Mouse (Mus musculus): ENCODE measurements at regions not wholly inside any gene's neighbourhood (a gene's known extent, or its start where the extent isn't known, plus 50 kb on each side); places are given as distances from the start of the nearest gene placed in this dataset.
A peak's percentile ranks its signal among the peaks of the same experiment; 100 is the strongest.

GRCm38 (mm10) chr13:44020851-44021250 lies 236.3 kb downstream of the Cd83 start:
- 10% methylated on average over 7 of the region's 7 CpGs for WGBS
- peaks cover 82% of the 10 kb centered on the region for H3K27me3 ChIP-seq
- no peak overlapping the region for H3K4me2 ChIP-seq (replicated peaks)
- H3K4me1 ChIP-seq, result peaks cover 38% of the 10 kb centered on the region
- ATAC-seq (ENCODE audit: low FRiP score, low read depth), result no peak
- no peaks in the 10 kb centered on the region for H3K9me3 ChIP-seq
- no peak overlapping the region for H3K4me3 ChIP-seq
- H3K36me3 ChIP-seq, result no peaks in the 10 kb centered on the region
- no peak overlapping the region for H3K27ac ChIP-seq (replicated peaks)
- no peak overlapping the region for H3K9ac ChIP-seq (replicated peaks)

GRCm38 (mm10) chr13:44022106-44022505 lies 237.5 kb downstream of the Cd83 start:
- ATAC-seq (ENCODE audit: low FRiP score, low read depth), result no peak
- Histone ChIP-seq H3K4me1 (peaks cover 48% of the 10 kb centered on the region), H3K9ac (replicated peaks) (no peak overlapping the region), H3K27me3 (peaks cover 76% of the 10 kb centered on the region), H3K36me3 (no peaks in the 10 kb centered on the region), H3K9me3 (no peaks in the 10 kb centered on the region), H3K4me2 (replicated peaks) (no peak overlapping the region), H3K27ac (replicated peaks) (no peak overlapping the region), H3K4me3 (no peak overlapping the region)
- WGBS, result 48% methylated on average over 10 of the region's 10 CpGs

GRCm38 (mm10) chr13:44024612-44025011 lies 240.0 kb downstream of the Cd83 start:
- WGBS, result 63% methylated on average over 3 of the region's 3 CpGs
- H3K9ac ChIP-seq (replicated peaks), result no peak overlapping the region

GRCm38 (mm10) chr13:44026321-44027255 lies 242.0 kb downstream of the Cd83 start:
- no peak overlapping the region for H3K9ac ChIP-seq (replicated peaks)
- H3K9me3 ChIP-seq, result no peaks in the 10 kb centered on the region
- H3K27me3 ChIP-seq, result peaks cover 73% of the 10 kb centered on the region
- no peak for ATAC-seq (ENCODE audit: low FRiP score, low read depth)
- 75% methylated on average over 26 of the region's 26 CpGs for WGBS
- peaks cover 20% of the 10 kb centered on the region; the same call in 1 of the 2 replicates for H3K4me1 ChIP-seq
- no peak overlapping the region for H3K4me3 ChIP-seq
- H3K4me2 ChIP-seq (replicated peaks), result no peak overlapping the region
- H3K27ac ChIP-seq (replicated peaks), result no peak overlapping the region
- no peaks in the 10 kb centered on the region for H3K36me3 ChIP-seq

More at GRCm38 (mm10) chr13:44024612-44025011, 240.0 kb downstream of the Cd83 start:
- H3K4me2 ChIP-seq (replicated peaks), result no peak overlapping the region
- no peaks in the 10 kb centered on the region for H3K9me3 ChIP-seq
- no peak overlapping the region for H3K27ac ChIP-seq (replicated peaks)
- H3K36me3 ChIP-seq, result no peaks in the 10 kb centered on the region
- ATAC-seq (ENCODE audit: low FRiP score, low read depth), result no peak
- H3K4me1 ChIP-seq, result peaks cover 33% of the 10 kb centered on the region
- peaks cover 82% of the 10 kb centered on the region for H3K27me3 ChIP-seq
- no peak overlapping the region for H3K4me3 ChIP-seq

- Histone ChIP-seq H3K9me3 (no peaks in the 10 kb centered on the region), H3K4me3 (no peak overlapping the region), H3K27me3 (peaks cover 63% of the 10 kb centered on the region), H3K9ac (replicated peaks) (no peak overlapping the region), H3K27ac (replicated peaks) (no peak overlapping the region), H3K4me1 (peaks cover 13% of the 10 kb centered on the region; the same call in 1 of the 2 replicates), H3K4me2 (replicated peaks) (no peak overlapping the region), H3K36me3 (no peaks in the 10 kb centered on the region)
- 90% methylated on average over 6 of the region's 6 CpGs for WGBS
- no peak for ATAC-seq (ENCODE audit: low FRiP score, low read depth)
These were observed 243.5 kb downstream of the Cd83 start for GRCm38 (mm10) chr13:44028081-44028480.

- WGBS, result 85% methylated on average over 5 of the region's 5 CpGs
- peaks cover 46% of the 10 kb centered on the region for H3K27me3 ChIP-seq
- peaks cover 13% of the 10 kb centered on the region; the same call in 1 of the 2 replicates for H3K4me1 ChIP-seq
- H3K9ac ChIP-seq (replicated peaks), result no peak overlapping the region
- H3K4me2 ChIP-seq (replicated peaks), result no peak overlapping the region
- no peak for ATAC-seq (ENCODE audit: low FRiP score, low read depth)
- no peaks in the 10 kb centered on the region for H3K36me3 ChIP-seq
- no peaks in the 10 kb centered on the region for H3K9me3 ChIP-seq
- no peak overlapping the region for H3K4me3 ChIP-seq
- no peak overlapping the region for H3K27ac ChIP-seq (replicated peaks)
These were observed 246.0 kb downstream of the Cd83 start for GRCm38 (mm10) chr13:44030590-44030989.

GRCm38 (mm10) chr13:44037774-44038294 lies 253.3 kb downstream of the Cd83 start:
- no peak for ATAC-seq (ENCODE audit: low FRiP score, low read depth)
- Histone ChIP-seq H3K27ac (replicated peaks) (no peak overlapping the region), H3K4me2 (replicated peaks) (no peak overlapping the region), H3K9me3 (no peaks in the 10 kb centered on the region), H3K27me3 (peaks cover 57% of the 10 kb centered on the region), H3K4me1 (peaks cover 7% of the 10 kb centered on the region), H3K36me3 (no peaks in the 10 kb centered on the region), H3K9ac (replicated peaks) (no peak overlapping the region), H3K4me3 (no peak overlapping the region)
- 86% methylated on average over 8 of the region's 8 CpGs for WGBS

GRCm38 (mm10) chr13:44038322-44038721 lies 253.7 kb downstream of the Cd83 start:
- no peaks in the 10 kb centered on the region for H3K36me3 ChIP-seq
- no peak overlapping the region for H3K27ac ChIP-seq (replicated peaks)
- H3K4me1 ChIP-seq, result peaks cover 12% of the 10 kb centered on the region
- no peak overlapping the region for H3K4me2 ChIP-seq (replicated peaks)
- no peak overlapping the region for H3K4me3 ChIP-seq
- whole genome bisulfite sequencing, result 48% methylated on average over 7 of the region's 7 CpGs
- H3K27me3 ChIP-seq, result peaks cover 57% of the 10 kb centered on the region
- H3K9ac ChIP-seq (replicated peaks), result no peak overlapping the region
- ATAC-seq (ENCODE audit: low FRiP score, low read depth), result no peak
- H3K9me3 ChIP-seq, result no peaks in the 10 kb centered on the region

- Histone ChIP-seq H3K4me3 (no peak overlapping the region), H3K9me3 (no peaks in the 10 kb centered on the region), H3K4me2 (replicated peaks) (no peak overlapping the region), H3K4me1 (peaks cover 27% of the 10 kb centered on the region), H3K27me3 (peaks cover 62% of the 10 kb centered on the region), H3K27ac (replicated peaks) (no peak overlapping the region), H3K9ac (replicated peaks) (no peak overlapping the region), H3K36me3 (no peaks in the 10 kb centered on the region)
- WGBS, result 69% methylated on average over 6 of the region's 7 CpGs
- no peak for ATAC-seq (ENCODE audit: low FRiP score, low read depth)
These were observed 256.1 kb downstream of the Cd83 start for GRCm38 (mm10) chr13:44040640-44041039.

- 43% methylated on average over 9 of the region's 9 CpGs for WGBS
- peaks cover 53% of the 10 kb centered on the region for H3K27me3 ChIP-seq
- H3K9me3 ChIP-seq, result no peaks in the 10 kb centered on the region
- H3K27ac ChIP-seq (replicated peaks), result peak overlapping the region; percentile 47
- ATAC-seq (ENCODE audit: low FRiP score, low read depth), result peak; percentile 88
- H3K4me2 ChIP-seq (replicated peaks), result peak overlapping the region; percentile 30
- H3K4me1 ChIP-seq, result peaks cover 27% of the 10 kb centered on the region
- no peak overlapping the region for H3K4me3 ChIP-seq
- H3K9ac ChIP-seq (replicated peaks), result no peak overlapping the region
- no peaks in the 10 kb centered on the region for H3K36me3 ChIP-seq
These were observed 258.3 kb downstream of the Cd83 start for GRCm38 (mm10) chr13:44042730-44043493.

GRCm38 (mm10) chr13:44043494-44043885 lies 258.9 kb downstream of the Cd83 start:
- H3K27me3 ChIP-seq, result peaks cover 48% of the 10 kb centered on the region
- H3K36me3 ChIP-seq, result no peaks in the 10 kb centered on the region
- ATAC-seq (ENCODE audit: low FRiP score, low read depth), result peak; percentile 89
- H3K9me3 ChIP-seq, result no peaks in the 10 kb centered on the region
- H3K27ac ChIP-seq (replicated peaks), result peak overlapping the region; percentile 47
- no peak overlapping the region for H3K4me3 ChIP-seq
- 4% methylated on average over 5 of the region's 5 CpGs for WGBS
- no peak overlapping the region for H3K9ac ChIP-seq (replicated peaks)
- peaks cover 23% of the 10 kb centered on the region for H3K4me1 ChIP-seq
- H3K4me2 ChIP-seq (replicated peaks), result peak overlapping the region; percentile 30

Measured in midbrain, embryonic 12.5 days (tissue).